Comparison of ENCODE assay signal across 9 mouse cellular contexts in the genomic region with DNA sequence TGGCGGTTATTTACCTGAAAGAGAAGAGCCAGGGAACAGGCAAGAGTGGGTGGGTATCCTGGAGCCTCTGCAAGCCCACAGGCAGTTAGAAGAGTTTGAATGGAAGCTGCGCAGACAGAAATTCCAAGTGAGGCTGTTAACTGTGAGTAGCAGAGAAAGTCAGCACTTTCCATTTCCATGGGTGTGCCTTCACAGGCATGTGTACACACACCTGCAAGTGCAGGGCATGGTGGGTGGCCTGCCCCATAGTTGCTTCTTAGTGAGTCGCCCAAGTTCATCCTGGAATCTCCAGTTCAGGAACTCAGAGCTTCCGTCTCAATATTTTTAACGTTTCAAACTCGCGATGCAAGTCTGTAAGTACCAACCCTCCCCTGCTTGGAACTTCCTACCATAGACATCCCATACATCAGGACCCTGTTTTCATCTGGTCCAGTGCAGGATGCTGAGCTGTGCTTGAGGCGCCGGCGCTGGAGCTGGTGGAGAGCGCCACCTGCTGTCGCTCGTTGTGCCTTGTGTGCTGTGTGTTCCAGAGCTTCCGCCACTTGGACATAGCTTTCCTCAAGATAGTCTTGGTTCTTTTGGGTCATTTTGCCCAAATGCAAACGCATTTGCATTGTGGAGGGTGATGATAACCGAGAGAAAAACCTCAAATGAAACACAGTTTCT.
DNase-seq lines count a peak whose midpoint lies in the region; ATAC-seq lines count a peak whose summit lies in the region.
"Had no signal": no experiment of that assay in that cellular context is flagged by ENCODE, and none has a peak within 500 bp of the region (broad histone marks: within the 10 kb centered on the region; RNA-seq: fewer than 3 reads in every experiment).

No protein-coding gene starts in this region.

- H3K27me3 ChIP-seq in forebrain, embryonic 15.5 days: no peaks in the 10 kb centered on the region
- no peaks in the 10 kb centered on the region for H3K27me3 ChIP-seq in hindbrain, embryonic 15.5 days
- H3K27me3 ChIP-seq: limb, embryonic 15.5 days had no signal

- peak; percentile 88 for DNase-seq in ZHBTc4 (ENCODE audit: low read depth, low spot score)
- DNase-seq in cerebellum, adult 11-12 months: peak; percentile 45
- DNase-seq in layer of hippocampus, postnatal 14 days (ENCODE audit: low spot score in 2 of 2): peak; percentile 66 to 80
- DNase-seq in lung, postnatal 4 days: peak; percentile 55 to 64
- peak; percentile 89 for DNase-seq in right cerebral cortex, postnatal 14 days

- H3K4me1 ChIP-seq in forebrain, embryonic 15.5 days: 0 out of 2 replicates have a peak, but pooled peaks cover 2% of the 10 kb centered on the region
- H3K4me1 ChIP-seq in hindbrain, embryonic 15.5 days (replicated peaks): 0 out of 2 replicates have a peak, but pooled peaks cover 4% of the 10 kb centered on the region
- H3K4me1 ChIP-seq: limb, embryonic 15.5 days had no signal

- H3K9me3 ChIP-seq in forebrain, embryonic 15.5 days: no peaks in the 10 kb centered on the region
- no peaks in the 10 kb centered on the region for H3K9me3 ChIP-seq in hindbrain, embryonic 15.5 days
- H3K9me3 ChIP-seq: limb, embryonic 15.5 days had no signal

- H3K4me3 ChIP-seq in forebrain, embryonic 15.5 days: no peak overlapping the region
- no peak overlapping the region for H3K4me3 ChIP-seq in hindbrain, embryonic 15.5 days
- H3K4me3 ChIP-seq: limb, embryonic 15.5 days had no signal

- no peak overlapping the region for H3K4me2 ChIP-seq in forebrain, embryonic 15.5 days (replicated peaks)
- H3K4me2 ChIP-seq in hindbrain, embryonic 15.5 days: no peak overlapping the region
- H3K4me2 ChIP-seq: limb, embryonic 15.5 days had no signal

- no peaks in the 10 kb centered on the region for H3K36me3 ChIP-seq in forebrain, embryonic 15.5 days
- H3K36me3 ChIP-seq in hindbrain, embryonic 15.5 days: no peaks in the 10 kb centered on the region
- H3K36me3 ChIP-seq: limb, embryonic 15.5 days had no signal

- peak; percentile 91 for ATAC-seq in forebrain, embryonic 15.5 days (replicated peaks)
- peak; percentile 78; the same call in 1 of the 2 replicates for ATAC-seq in hindbrain, embryonic 15.5 days (ENCODE audit: low FRiP score, low read depth)
- ATAC-seq in erythroid progenitor cell, adult 5-6 weeks (replicated peaks; ENCODE audit: low FRiP score, poor library complexity, severe bottlenecking): no peak

- H3K27ac ChIP-seq in forebrain, embryonic 15.5 days (replicated peaks): no peak overlapping the region
- H3K27ac ChIP-seq in hindbrain, embryonic 15.5 days (replicated peaks): no peak overlapping the region
- H3K27ac ChIP-seq: limb, embryonic 15.5 days had no signal

- 22% methylated on average over 16 of the region's 16 CpGs for WGBS in forebrain, embryonic 15.5 days
- 20% methylated on average over 16 of the region's 16 CpGs for WGBS in hindbrain, embryonic 15.5 days

- H3K9ac ChIP-seq in forebrain, embryonic 15.5 days (replicated peaks): no peak overlapping the region
- H3K9ac ChIP-seq in hindbrain, embryonic 15.5 days: no peak overlapping the region
- H3K9ac ChIP-seq: limb, embryonic 15.5 days had no signal
